Mouse (Mus musculus) layer of hippocampus, adult 9-10 months (tissue): ENCODE measurements at regions not wholly inside any gene's neighbourhood (a gene's known extent, or its start where the extent isn't known, plus 50 kb on each side); places are given as distances from the start of the nearest gene placed in this dataset.
A peak's percentile ranks its signal among the peaks of the same experiment; 100 is the strongest.
"Not testable (repeated sequence)": the region's sequence is repeated elsewhere in the genome, so short reads cannot be mapped to it uniquely, and the experiment has no call there.

ENCODE experiments used
- DNase-seq: peaks from one replicate; pipeline ENCODE4 v3.0.0; 2022; ENCODE audit warnings: low spot score

DNA sequence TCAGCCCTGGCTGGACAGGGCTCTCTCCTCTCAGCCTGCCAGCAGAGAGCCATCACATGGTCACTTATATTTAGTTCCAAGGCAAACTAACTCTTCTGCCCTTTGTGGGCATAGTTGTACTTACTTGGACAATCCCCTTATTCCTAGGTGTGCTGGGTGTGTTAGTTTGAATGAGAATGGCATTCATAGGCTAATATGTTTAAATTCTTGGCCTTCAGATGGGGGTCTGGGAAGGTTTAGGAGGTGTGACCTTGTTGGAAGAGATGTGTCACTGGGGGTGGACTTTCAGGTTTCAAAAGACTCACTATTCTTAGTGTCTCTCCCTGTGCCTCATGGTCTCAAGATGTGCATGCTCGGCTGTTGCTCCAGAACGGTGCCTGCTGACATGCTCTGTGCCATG lies 250.5 kb upstream of the Myo3a start:
- DNase-seq, result no peak

DNA sequence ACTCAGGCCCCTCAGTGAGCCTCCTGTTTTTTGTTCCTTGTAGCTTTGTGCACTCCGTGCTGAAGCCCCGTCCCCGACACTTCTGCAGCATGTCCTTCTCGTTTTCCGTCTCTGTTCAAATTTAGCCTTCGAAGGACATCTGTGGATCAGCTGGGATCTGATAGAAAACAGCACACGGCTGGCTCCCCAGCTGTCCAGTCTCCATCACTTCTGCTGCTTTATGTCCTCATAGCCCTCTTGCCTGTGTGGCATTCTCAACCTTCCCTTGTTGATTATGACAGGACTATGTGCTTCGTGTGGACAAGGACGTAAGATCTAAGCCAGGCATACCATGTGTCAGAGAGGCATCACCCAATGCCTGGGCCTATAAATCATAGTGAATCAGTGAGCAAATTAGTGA lies 247.1 kb upstream of the Myo3a start:
- no peak for DNase-seq

DNA sequence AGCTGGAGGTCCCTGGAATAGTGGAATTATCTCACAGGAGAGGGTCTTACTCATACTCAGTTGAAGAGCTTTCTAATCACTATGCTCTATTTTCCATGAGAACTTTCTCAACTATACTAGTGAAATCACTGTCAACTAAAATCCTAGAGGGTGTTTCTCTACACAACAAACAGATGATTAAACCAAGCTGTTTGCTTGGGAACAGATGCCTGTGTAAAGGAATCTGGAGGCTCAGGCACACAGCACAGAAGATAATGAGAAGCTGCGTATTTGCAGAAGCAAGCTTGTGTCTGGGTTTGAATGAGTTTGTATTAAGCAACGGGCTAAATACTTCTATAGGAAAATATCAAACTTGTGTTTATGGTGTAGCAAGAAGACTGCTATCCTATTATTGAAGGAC lies 202.9 kb upstream of the Myo3a start:
- peak; percentile 45 for DNase-seq

DNA sequence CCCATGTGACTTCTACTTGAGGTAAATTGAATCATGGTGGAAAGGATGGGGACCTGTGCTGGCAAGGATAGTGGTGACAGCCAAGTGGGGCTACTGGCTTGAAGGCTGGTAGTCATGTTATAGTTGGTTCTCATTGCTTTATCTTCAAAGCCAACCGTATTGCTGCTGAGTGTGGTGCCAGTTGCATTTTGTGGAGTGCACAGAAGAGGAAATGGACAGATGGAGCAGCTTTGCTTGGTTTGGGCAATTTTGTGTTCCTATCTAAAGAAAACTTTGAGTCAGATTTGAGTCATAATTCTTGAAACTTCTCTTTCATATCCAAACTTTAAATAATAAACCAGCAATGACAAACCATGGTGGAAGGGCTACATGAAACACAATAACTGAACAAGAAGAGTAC lies 200.5 kb upstream of the Myo3a start:
- no peak for DNase-seq

DNA sequence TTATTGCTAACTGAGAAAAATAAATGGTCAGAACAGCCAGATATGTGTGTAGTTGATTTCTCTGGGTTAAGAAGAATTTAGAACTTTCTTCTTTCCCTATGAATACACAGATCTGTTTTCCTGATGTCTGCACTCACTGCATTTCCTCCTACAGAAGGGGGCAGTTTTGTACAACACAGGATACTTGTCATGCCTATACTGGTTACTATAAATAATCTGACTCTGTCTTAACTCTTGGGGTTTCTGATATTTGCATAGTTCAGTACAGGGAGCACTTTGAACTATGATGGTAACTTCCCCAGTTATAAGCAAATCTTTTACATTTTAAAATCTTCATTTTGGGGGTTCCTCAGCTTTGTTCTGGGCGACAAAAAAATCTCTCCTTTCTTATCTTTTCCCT lies 198.7 kb upstream of the Myo3a start:
- DNase-seq, result no peak

GRCm38 (mm10) chr2:22029022-22029803 lies 198.1 kb upstream of the Myo3a start:
- DNase-seq, result no peak

DNA sequence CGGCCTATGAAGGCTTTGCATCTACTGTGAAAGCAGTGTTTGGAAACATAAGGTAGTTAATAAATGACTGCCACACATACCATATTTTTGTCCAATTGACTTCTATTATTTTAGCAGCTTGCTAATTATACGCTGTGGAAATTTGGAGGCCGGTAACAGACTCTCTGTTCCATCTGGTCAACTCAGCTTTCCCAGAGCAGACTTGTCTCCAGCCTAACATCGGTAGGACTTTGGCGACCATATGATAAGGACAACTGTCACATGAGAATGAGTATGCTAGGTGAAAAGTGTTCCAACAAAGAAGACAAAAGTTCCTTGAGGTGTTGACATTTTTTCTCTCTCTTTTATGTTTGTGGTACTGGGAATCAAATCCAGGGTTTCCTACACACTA lies 197.5 kb upstream of the Myo3a start:
- DNase-seq, result no peak

- DNase-seq, result no peak
These were observed 190.5 kb upstream of the Myo3a start for GRCm38 (mm10) chr2:22036841-22037240.

GRCm38 (mm10) chr2:22038780-22039179 lies 188.5 kb upstream of the Myo3a start:
- no peak for DNase-seq

GRCm38 (mm10) chr2:22043937-22044336 lies 183.4 kb upstream of the Myo3a start:
- DNase-seq, result not testable (repeated sequence)

DNA sequence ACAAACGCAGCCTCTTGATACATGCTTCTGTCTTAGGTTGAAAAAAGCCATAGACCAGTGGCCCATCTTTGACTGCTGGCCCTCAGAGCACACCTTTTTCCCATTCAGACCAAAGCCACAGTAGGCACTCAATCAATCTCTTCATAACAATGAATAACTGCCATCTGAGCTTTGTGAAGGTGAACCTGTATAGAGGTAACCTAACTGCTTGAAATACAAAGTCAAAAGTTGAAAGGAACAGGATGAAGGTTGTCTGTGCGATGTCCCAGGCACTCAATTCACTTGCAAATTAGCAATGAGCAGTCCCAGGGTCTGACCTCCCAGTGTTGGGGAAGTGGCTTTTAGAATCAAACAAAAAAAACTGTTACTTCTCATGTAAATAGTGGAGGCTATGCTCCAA lies 182.4 kb upstream of the Myo3a start:
- DNase-seq, result no peak

DNA sequence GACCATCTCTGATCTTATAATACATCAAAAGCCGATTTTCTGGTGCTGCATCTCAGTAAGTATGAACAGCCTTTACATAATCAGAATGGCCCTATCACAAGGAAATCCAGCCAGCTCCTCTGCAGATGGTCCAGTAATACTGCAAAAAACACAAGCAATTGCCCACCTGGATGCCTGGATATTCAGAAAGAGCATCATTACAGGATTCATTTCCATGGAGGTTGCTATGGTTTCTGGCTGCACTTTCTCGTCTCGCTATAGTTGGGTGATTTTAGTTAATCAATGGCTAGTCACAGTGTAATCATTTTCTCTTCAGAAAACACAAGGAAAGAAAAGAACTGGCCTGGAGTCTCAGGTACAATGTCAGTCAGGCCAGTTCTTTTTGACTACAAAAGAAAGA lies 179.8 kb upstream of the Myo3a start:
- no peak for DNase-seq

GRCm38 (mm10) chr2:22066535-22066934 lies 160.8 kb upstream of the Myo3a start:
- DNase-seq, result no peak

DNA sequence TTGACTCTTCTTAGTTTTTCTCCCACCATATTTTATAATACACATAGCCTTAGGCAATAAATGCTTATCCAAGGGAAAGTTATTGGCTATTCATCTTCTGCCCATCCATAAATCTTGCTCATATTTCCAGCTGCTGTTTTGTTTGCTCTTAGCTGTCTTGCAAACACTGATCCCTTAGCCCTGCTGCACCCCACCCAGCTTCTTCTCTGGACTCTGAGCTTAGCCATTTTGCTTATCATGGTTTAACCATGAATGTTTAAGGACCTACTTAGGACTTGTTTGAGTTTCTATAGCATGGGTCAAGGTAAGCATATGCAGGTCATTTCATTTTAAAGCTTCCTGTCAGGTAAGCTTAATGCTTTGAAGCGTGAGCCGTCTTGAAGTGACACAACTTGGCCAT lies 130.5 kb upstream of the Myo3a start:
- DNase-seq, result no peak

- DNase-seq, result no peak
These were observed 122.2 kb upstream of the Myo3a start for GRCm38 (mm10) chr2:22105150-22105549.

DNA sequence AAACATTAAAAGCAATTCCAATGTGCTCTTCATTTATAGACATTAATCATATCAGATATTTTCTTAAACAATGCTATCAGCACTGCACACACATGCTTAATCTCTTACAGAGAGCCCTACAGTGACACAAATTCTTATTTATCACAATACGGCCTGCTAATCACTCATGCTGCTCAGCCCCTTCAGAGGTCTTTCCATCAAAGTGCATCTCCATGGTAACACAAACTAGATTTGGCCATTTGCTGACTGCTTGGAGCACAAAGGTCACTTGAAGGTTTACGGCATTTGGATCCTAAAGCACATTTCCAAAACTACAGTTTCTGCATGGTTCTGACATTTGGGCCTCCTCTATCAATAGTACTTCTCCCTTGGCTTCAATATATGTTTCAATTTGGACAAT lies 77.6 kb upstream of the Myo3a start:
- no peak for DNase-seq

DNA sequence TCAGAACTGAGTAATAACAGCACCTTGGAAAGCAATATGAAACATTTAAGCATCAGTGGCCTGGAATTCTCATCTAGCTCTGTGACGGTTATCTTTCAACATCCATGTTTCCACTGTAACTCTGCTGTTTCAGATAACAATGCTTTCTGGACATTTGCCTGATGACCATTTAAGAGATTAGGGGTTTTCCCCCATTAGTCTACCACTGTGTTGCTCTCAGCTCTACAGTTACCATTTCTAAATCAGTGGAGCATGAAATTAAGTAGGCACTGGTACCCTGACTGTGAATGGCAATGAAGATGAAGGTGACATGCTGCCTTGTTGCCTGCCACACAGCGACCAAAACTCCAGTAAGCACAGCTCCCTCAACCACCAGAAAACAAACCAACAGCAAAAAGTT lies 70.7 kb upstream of the Myo3a start:
- no peak for DNase-seq

DNA sequence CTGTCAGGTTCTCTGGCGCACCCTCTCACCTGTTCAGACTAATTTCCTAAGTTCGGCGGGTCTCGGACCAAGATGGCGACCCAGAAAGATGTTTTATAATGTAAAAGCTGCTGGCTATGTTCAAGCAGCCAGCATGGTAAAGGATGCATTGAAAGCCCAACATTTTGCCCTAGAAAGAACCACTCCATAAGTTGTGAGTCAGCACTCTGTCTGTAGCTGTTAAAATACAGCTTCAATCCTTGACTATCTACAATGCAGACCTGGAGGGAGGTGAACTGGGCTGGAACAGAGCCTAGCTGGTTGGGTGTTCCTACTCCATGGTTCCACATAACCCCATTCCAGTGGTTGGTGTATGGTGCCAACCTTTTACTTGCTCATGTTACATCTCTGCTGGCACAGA lies 61.9 kb upstream of the Myo3a start:
- no peak for DNase-seq

GRCm38 (mm10) chr2:22165919-22166318 lies 61.4 kb upstream of the Myo3a start:
- DNase-seq, result no peak
